Mouse (Mus musculus): Measurements from ENCODE around the gene Tns3. TPM values are rescaled to one million over a fixed set of nuclear protein-coding genes. Genes with fewer than 3 reads are reported as not detected.

The Tns3 gene
- polyA plus RNA-seq (2015; fragmentation: Nextera tagmentation; extraction: Ambion mirVana): 15.2 and 16.3 TPM in 2 replicates

DNA sequence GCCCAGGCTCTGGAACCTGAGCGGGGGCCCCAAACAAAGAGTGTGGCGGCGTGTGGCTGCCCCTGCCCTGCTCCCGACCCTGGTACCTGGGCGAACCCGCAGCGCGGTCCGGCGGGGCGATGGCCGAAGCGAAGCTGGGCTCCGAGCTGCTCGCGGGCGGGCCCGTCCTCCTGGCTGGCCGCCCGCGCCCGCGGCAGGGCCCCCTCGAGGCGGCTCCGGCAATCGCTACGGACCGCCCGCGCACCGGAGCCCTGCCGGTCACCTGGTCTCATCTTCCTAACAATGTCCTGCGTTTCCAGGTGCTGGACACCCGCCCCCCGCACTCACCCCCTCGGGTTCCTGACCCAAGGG lies at the start of gene Tns3:
Gene Tns3 (minus strand): TSS at position 143 of the 351 bp plus-strand sequence.

